Mouse (Mus musculus): ENCODE data around the gene Dgke. TPM values are rescaled to one million over a fixed set of nuclear protein-coding genes. Genes with fewer than 3 reads are reported as not detected.

Gene Dgke
- polyA plus RNA-seq, 1 experiment from 2014 or later = 14.8 TPM

GRCm38 (mm10) chr11:89027955-89028361 lies 38.7 kb downstream of the Dgke start:
- H3K4me3 ChIP-seq = no peak overlapping the region
- 71% methylated on average over 10 of the region's 10 CpGs for WGBS
- ATAC-seq (ENCODE audit: low FRiP score) = no peak
- H3K27ac ChIP-seq = no peak overlapping the region
- H3K27me3 ChIP-seq = no peaks in the 10 kb centered on the region
- H3K9ac ChIP-seq = no peak overlapping the region
- no peaks in the 10 kb centered on the region for H3K9me3 ChIP-seq
- no peaks in the 10 kb centered on the region; the same call in 1 of the 2 replicates for H3K4me1 ChIP-seq (replicated peaks)
- H3K4me2 ChIP-seq = no peak overlapping the region
- no peaks in the 10 kb centered on the region; the same call in 1 of the 2 replicates for H3K36me3 ChIP-seq

GRCm38 (mm10) chr11:89026117-89026516 lies 40.5 kb downstream of the Dgke start:
- Histone ChIP-seq H3K4me1 (replicated peaks) (no peaks in the 10 kb centered on the region; the same call in 1 of the 2 replicates), H3K27me3 (no peaks in the 10 kb centered on the region), H3K4me2 (no peak overlapping the region), H3K9me3 (no peaks in the 10 kb centered on the region), H3K4me3 (no peak overlapping the region), H3K36me3 (no peaks in the 10 kb centered on the region), H3K9ac (no peak overlapping the region), H3K27ac (no peak overlapping the region)
- no peak for ATAC-seq (ENCODE audit: low FRiP score)
- 97% methylated on average over 3 of the region's 3 CpGs for WGBS

GRCm38 (mm10) chr11:89025603-89026002 lies 41.0 kb downstream of the Dgke start:
- no peak for ATAC-seq (ENCODE audit: low FRiP score)
- no peaks in the 10 kb centered on the region; the same call in 1 of the 2 replicates for H3K4me1 ChIP-seq (replicated peaks)
- no peak overlapping the region for H3K4me3 ChIP-seq
- 82% methylated on average over 3 of the region's 3 CpGs for WGBS
- no peak overlapping the region for H3K27ac ChIP-seq
- H3K9me3 ChIP-seq = no peaks in the 10 kb centered on the region
- no peak overlapping the region for H3K4me2 ChIP-seq
- no peaks in the 10 kb centered on the region for H3K27me3 ChIP-seq
- no peak overlapping the region for H3K9ac ChIP-seq
- no peaks in the 10 kb centered on the region for H3K36me3 ChIP-seq

GRCm38 (mm10) chr11:89024181-89024881 lies 42.3 kb downstream of the Dgke start:
- Histone ChIP-seq H3K9me3 (no peaks in the 10 kb centered on the region), H3K36me3 (no peaks in the 10 kb centered on the region), H3K4me1 (replicated peaks) (no peaks in the 10 kb centered on the region; the same call in 1 of the 2 replicates), H3K4me2 (no peak overlapping the region), H3K4me3 (no peak overlapping the region), H3K27me3 (no peaks in the 10 kb centered on the region), H3K27ac (peak overlapping the region; percentile 35; the same call in 1 of the 2 replicates), H3K9ac (no peak overlapping the region)
- no peak for ATAC-seq (ENCODE audit: low FRiP score)
- 65% methylated on average over 11 of the region's 11 CpGs for WGBS

- 75% methylated on average over 10 of the region's 10 CpGs for WGBS
- no peak for ATAC-seq (ENCODE audit: low FRiP score)
- no peaks in the 10 kb centered on the region for H3K9me3 ChIP-seq
- no peak overlapping the region for H3K9ac ChIP-seq
- no peaks in the 10 kb centered on the region for H3K27me3 ChIP-seq
- no peak overlapping the region for H3K27ac ChIP-seq
- no peak overlapping the region for H3K4me2 ChIP-seq
- H3K4me3 ChIP-seq = no peak overlapping the region
- no peaks in the 10 kb centered on the region; the same call in 1 of the 2 replicates for H3K4me1 ChIP-seq (replicated peaks)
- no peaks in the 10 kb centered on the region for H3K36me3 ChIP-seq
These were observed 43.2 kb downstream of the Dgke start for GRCm38 (mm10) chr11:89023477-89023876.

GRCm38 (mm10) chr11:89022120-89022731 lies 44.4 kb downstream of the Dgke start:
- H3K27ac ChIP-seq = no peak overlapping the region
- no peaks in the 10 kb centered on the region for H3K27me3 ChIP-seq
- no peak overlapping the region for H3K4me3 ChIP-seq
- H3K9me3 ChIP-seq = no peaks in the 10 kb centered on the region
- 76% methylated on average over 8 of the region's 8 CpGs for WGBS
- no peak overlapping the region for H3K4me2 ChIP-seq
- no peaks in the 10 kb centered on the region for H3K36me3 ChIP-seq
- H3K4me1 ChIP-seq (replicated peaks) = no peaks in the 10 kb centered on the region; the same call in 1 of the 2 replicates
- no peak overlapping the region for H3K9ac ChIP-seq
- no peak for ATAC-seq (ENCODE audit: low FRiP score)

- Histone ChIP-seq H3K9ac (no peak overlapping the region), H3K4me2 (no peak overlapping the region), H3K36me3 (no peaks in the 10 kb centered on the region), H3K27me3 (no peaks in the 10 kb centered on the region), H3K4me3 (no peak overlapping the region), H3K9me3 (no peaks in the 10 kb centered on the region), H3K27ac (no peak overlapping the region), H3K4me1 (replicated peaks) (no peaks in the 10 kb centered on the region; the same call in 1 of the 2 replicates)
- no peak for ATAC-seq (ENCODE audit: low FRiP score)
- 78% methylated on average over 7 of the region's 7 CpGs for whole genome bisulfite sequencing
These were observed 45.0 kb downstream of the Dgke start for GRCm38 (mm10) chr11:89021687-89022086.

- Histone ChIP-seq H3K9ac (no peak overlapping the region), H3K9me3 (no peaks in the 10 kb centered on the region), H3K4me3 (no peak overlapping the region), H3K27ac (no peak overlapping the region), H3K4me1 (replicated peaks) (no peaks in the 10 kb centered on the region; the same call in 1 of the 2 replicates), H3K4me2 (no peak overlapping the region), H3K36me3 (no peaks in the 10 kb centered on the region), H3K27me3 (no peaks in the 10 kb centered on the region)
- ATAC-seq (ENCODE audit: low FRiP score) = no peak
- WGBS = 76% methylated on average over 9 of the region's 9 CpGs
These were observed 45.9 kb downstream of the Dgke start for GRCm38 (mm10) chr11:89020681-89021305.

GRCm38 (mm10) chr11:89017514-89018182 lies 49.0 kb downstream of the Dgke start:
- no peak for ATAC-seq (ENCODE audit: low FRiP score)
- WGBS = 94% methylated on average over 9 of the region's 9 CpGs
- Histone ChIP-seq H3K36me3 (no peaks in the 10 kb centered on the region), H3K4me1 (replicated peaks) (no peaks in the 10 kb centered on the region), H3K4me3 (no peak overlapping the region), H3K9ac (no peak overlapping the region), H3K27me3 (no peaks in the 10 kb centered on the region), H3K9me3 (no peaks in the 10 kb centered on the region), H3K27ac (no peak overlapping the region), H3K4me2 (no peak overlapping the region)

GRCm38 (mm10) chr11:89012241-89012640 lies 54.4 kb downstream of the Dgke start:
- H3K4me2 ChIP-seq = no peak overlapping the region
- H3K4me3 ChIP-seq = no peak overlapping the region
- no peak overlapping the region for H3K9ac ChIP-seq
- 0 out of 2 replicates have a peak, but pooled peaks cover 3% of the 10 kb centered on the region for H3K4me1 ChIP-seq (replicated peaks)
- 92% methylated on average over 5 of the region's 5 CpGs for WGBS
- H3K36me3 ChIP-seq = no peaks in the 10 kb centered on the region
- H3K9me3 ChIP-seq = no peaks in the 10 kb centered on the region
- no peaks in the 10 kb centered on the region for H3K27me3 ChIP-seq
- no peak overlapping the region for H3K27ac ChIP-seq
- ATAC-seq (ENCODE audit: low FRiP score) = no peak

GRCm38 (mm10) chr11:89009496-89009895 lies 57.2 kb downstream of the Dgke start:
- 79% methylated on average over 7 of the region's 7 CpGs for WGBS
- H3K27ac ChIP-seq = no peak overlapping the region
- ATAC-seq (ENCODE audit: low FRiP score) = no peak
- 0 out of 2 replicates have a peak, but pooled peaks cover 3% of the 10 kb centered on the region for H3K4me1 ChIP-seq (replicated peaks)
- H3K36me3 ChIP-seq = no peaks in the 10 kb centered on the region
- H3K9ac ChIP-seq = no peak overlapping the region
- H3K4me2 ChIP-seq = no peak overlapping the region
- no peak overlapping the region for H3K4me3 ChIP-seq
- no peaks in the 10 kb centered on the region for H3K9me3 ChIP-seq
- H3K27me3 ChIP-seq = no peaks in the 10 kb centered on the region

- no peak for ATAC-seq (ENCODE audit: low FRiP score)
- H3K36me3 ChIP-seq = no peaks in the 10 kb centered on the region
- no peak overlapping the region for H3K4me2 ChIP-seq
- no peak overlapping the region for H3K4me3 ChIP-seq
- no peak overlapping the region for H3K27ac ChIP-seq
- H3K27me3 ChIP-seq = no peaks in the 10 kb centered on the region
- H3K9me3 ChIP-seq = no peaks in the 10 kb centered on the region
- 0 out of 2 replicates have a peak, but pooled peaks cover 3% of the 10 kb centered on the region for H3K4me1 ChIP-seq (replicated peaks)
- 94% methylated on average over 9 of the region's 9 CpGs for WGBS
- H3K9ac ChIP-seq = no peak overlapping the region
These were observed 57.6 kb downstream of the Dgke start for GRCm38 (mm10) chr11:89009066-89009465.
